Mouse (Mus musculus): ENCODE measurements around the gene Glycam1. TPM values are rescaled to one million over a fixed set of nuclear protein-coding genes. Genes with fewer than 3 reads are reported as not detected.

Glycam1 gene
- polyA plus RNA-seq, 1 experiment, result not detected

DNA sequence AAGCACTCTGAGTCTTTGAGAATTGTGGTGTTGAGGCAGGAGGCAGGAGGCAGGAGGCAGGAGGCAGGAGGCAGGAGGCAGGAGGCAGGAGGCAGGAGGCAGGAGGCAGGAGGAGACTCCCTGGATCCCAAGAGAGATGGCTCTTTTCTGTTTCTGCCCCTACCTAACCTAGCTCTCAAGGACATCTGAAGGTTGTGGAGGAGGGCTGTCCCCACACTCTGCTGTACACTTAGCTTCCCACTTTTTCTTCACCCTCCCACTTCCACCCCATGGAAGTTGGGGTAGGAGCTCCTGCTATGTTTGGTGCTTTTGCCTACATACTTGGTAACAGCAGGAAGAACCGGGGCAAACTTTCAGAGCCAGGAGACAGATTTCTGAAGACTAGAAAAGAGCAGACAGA lies 29.1 kb downstream of the Glycam1 start:
- Histone ChIP-seq H3K4me3 (ENCODE audit: control insufficient read depth, low read depth, low read length) (no peak overlapping the region), H3K27me3 (ENCODE audit: control insufficient read depth, insufficient read depth, low read length) (no peaks in the 10 kb centered on the region), H3K4me1 (ENCODE audit: control insufficient read depth, insufficient read depth, low read length) (peaks cover 6% of the 10 kb centered on the region; the same call in 1 of the 2 replicates), H3K36me3 (ENCODE audit: control insufficient read depth, insufficient read depth, low read length) (no peaks in the 10 kb centered on the region), H3K27ac (ENCODE audit: control insufficient read depth, insufficient read depth, low read depth, low read length) (no peak overlapping the region)
- TF ChIP-seq CTCF (IDR thresholded peaks at IDR 0.05; ENCODE audit: control insufficient read depth, insufficient read depth, insufficient replicate concordance, low read depth, low read length), result no peak
- TF ChIP-seq POLR2A (IDR thresholded peaks at IDR 0.05; ENCODE audit: control insufficient read depth, low read depth, low read length), result no peak

- Histone ChIP-seq H3K27ac (ENCODE audit: control insufficient read depth, insufficient read depth, low read depth, low read length) (no peak overlapping the region), H3K27me3 (ENCODE audit: control insufficient read depth, insufficient read depth, low read length) (no peaks in the 10 kb centered on the region), H3K4me3 (ENCODE audit: control insufficient read depth, low read depth, low read length) (no peak overlapping the region), H3K4me1 (ENCODE audit: control insufficient read depth, insufficient read depth, low read length) (peaks cover 6% of the 10 kb centered on the region; the same call in 1 of the 2 replicates), H3K36me3 (ENCODE audit: control insufficient read depth, insufficient read depth, low read length) (no peaks in the 10 kb centered on the region)
- TF ChIP-seq CTCF (IDR thresholded peaks at IDR 0.05; ENCODE audit: control insufficient read depth, insufficient read depth, insufficient replicate concordance, low read depth, low read length) (no peak), POLR2A (IDR thresholded peaks at IDR 0.05; ENCODE audit: control insufficient read depth, low read depth, low read length) (no peak)
Observed at GRCm38 (mm10) chr15:103535030-103535429, 29.9 kb downstream of the Glycam1 start.

DNA sequence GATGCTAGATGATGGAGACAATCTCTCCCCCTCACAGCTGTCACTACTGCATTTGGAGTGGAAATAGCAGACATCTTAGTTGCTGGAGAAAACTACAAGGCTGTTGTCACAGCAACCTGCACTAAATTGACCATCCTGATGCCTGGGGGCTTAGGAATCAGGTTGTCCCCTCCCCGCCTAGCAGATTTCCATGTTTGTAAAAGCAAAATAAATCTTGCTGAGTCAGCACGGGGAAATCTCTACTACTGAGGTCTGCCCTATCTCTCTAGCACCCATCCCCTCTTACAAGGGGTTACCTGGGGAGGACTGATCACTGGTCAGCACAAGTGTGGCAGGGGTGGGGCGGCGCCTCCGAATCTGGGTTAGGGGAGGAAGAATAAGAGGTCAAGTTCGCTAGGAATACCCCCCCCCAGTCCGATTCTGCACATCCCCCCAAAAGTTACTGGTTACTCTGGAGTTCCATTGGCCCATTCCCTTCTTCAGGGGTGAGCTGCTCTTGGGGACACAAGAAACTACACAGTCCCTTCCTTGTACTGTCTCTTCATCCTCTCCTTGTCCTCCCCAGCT lies 30.7 kb downstream of the Glycam1 start:
- Histone ChIP-seq H3K4me1 (ENCODE audit: control insufficient read depth, insufficient read depth, low read length) (peaks cover 6% of the 10 kb centered on the region; the same call in 1 of the 2 replicates), H3K36me3 (ENCODE audit: control insufficient read depth, insufficient read depth, low read length) (no peaks in the 10 kb centered on the region), H3K27ac (ENCODE audit: control insufficient read depth, insufficient read depth, low read depth, low read length) (no peak overlapping the region), H3K4me3 (ENCODE audit: control insufficient read depth, low read depth, low read length) (no peak overlapping the region), H3K27me3 (ENCODE audit: control insufficient read depth, insufficient read depth, low read length) (no peaks in the 10 kb centered on the region)
- TF ChIP-seq CTCF (IDR thresholded peaks at IDR 0.05; ENCODE audit: control insufficient read depth, insufficient read depth, insufficient replicate concordance, low read depth, low read length) (no peak), POLR2A (IDR thresholded peaks at IDR 0.05; ENCODE audit: control insufficient read depth, low read depth, low read length) (no peak)

DNA sequence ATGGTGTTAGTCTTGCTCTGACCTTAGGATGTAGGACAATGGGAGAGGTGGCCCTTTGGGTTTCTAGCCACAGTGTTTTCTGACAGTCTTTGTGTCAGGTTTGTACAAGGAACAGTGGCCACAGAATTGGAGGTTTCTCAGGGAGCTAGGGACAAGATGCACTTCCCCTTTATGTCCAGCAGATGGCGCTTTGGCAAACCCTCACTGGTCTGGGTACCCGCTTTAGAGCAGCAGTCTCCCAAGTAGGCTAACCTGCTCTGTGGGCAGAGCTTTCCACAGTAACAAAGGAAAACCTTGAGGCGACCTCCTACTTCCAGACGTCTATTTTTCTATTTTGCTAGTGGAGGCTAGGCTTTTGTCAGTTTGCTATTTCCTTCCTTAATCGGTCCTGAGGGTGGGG lies 34.5 kb downstream of the Glycam1 start:
- H3K27me3 ChIP-seq (ENCODE audit: control insufficient read depth, insufficient read depth, low read length), result no peaks in the 10 kb centered on the region
- no peaks in the 10 kb centered on the region for H3K4me1 ChIP-seq (ENCODE audit: control insufficient read depth, insufficient read depth, low read length)
- TF ChIP-seq CTCF (IDR thresholded peaks at IDR 0.05; ENCODE audit: control insufficient read depth, insufficient read depth, insufficient replicate concordance, low read depth, low read length) (peak; percentile 95), POLR2A (IDR thresholded peaks at IDR 0.05; ENCODE audit: control insufficient read depth, low read depth, low read length) (no peak)
- H3K4me3 ChIP-seq (ENCODE audit: control insufficient read depth, low read depth, low read length), result no peak overlapping the region
- no peaks in the 10 kb centered on the region for H3K36me3 ChIP-seq (ENCODE audit: control insufficient read depth, insufficient read depth, low read length)
- no peak overlapping the region for H3K27ac ChIP-seq (ENCODE audit: control insufficient read depth, insufficient read depth, low read depth, low read length)

DNA sequence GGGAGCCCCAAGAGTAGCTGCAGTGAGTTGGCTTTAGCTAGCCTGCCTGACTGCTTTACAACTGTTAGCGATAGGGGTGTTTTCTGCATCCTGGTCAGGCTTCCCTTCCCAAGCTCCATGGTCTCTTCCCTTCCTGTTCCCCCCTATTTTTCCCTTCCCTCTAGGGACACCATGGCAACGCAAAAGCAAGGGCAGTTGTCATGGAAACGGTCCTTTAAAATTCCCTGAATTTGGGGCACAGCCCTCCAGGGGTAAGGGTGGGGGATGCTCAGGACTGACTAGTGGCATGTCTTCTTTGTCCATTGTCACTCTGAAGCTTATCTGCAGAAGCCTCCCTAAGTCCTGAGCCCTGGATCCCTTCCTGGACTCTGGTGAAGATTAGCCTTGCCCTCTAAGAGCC lies 41.7 kb downstream of the Glycam1 start:
- no peak overlapping the region for H3K4me3 ChIP-seq (ENCODE audit: control insufficient read depth, low read depth, low read length)
- H3K27ac ChIP-seq (ENCODE audit: control insufficient read depth, insufficient read depth, low read depth, low read length), result no peak overlapping the region
- H3K27me3 ChIP-seq (ENCODE audit: control insufficient read depth, insufficient read depth, low read length), result no peaks in the 10 kb centered on the region
- H3K4me1 ChIP-seq (ENCODE audit: control insufficient read depth, insufficient read depth, low read length), result no peaks in the 10 kb centered on the region
- TF ChIP-seq POLR2A (IDR thresholded peaks at IDR 0.05; ENCODE audit: control insufficient read depth, low read depth, low read length) (no peak), CTCF (IDR thresholded peaks at IDR 0.05; ENCODE audit: control insufficient read depth, insufficient read depth, insufficient replicate concordance, low read depth, low read length) (no peak)
- H3K36me3 ChIP-seq (ENCODE audit: control insufficient read depth, insufficient read depth, low read length), result no peaks in the 10 kb centered on the region

DNA sequence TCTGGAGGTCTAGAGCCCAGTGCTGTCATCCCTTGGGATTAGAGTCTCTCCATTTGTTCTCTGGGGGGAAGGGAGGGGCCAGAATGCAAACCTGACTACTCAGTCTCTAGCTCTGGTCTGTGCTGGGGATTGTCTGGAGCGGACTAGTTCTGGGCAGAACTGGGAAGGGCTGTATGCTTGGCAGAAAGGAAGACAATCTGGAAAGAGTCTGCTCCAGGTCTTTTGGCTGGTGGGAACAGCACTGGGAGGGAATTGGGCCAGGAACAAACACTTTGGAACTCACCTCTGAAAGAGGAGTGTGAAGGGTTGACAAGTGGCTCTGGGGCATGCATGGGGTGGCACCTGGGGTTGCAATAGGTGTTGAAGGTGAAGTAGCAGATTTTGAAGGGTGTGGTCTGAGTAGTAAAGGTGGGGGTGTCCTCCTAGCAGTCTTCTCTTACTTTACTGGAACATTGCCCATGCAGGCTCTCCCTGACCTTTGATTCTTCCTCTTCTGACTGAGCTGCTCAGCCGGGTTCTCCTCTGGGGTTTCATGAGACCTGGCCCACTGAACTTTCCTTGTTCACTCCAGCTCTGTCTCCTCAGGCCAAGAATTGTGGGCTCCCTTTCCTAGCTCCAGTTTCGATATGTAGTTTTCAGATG lies 42.3 kb downstream of the Glycam1 start:
- H3K27ac ChIP-seq (ENCODE audit: control insufficient read depth, insufficient read depth, low read depth, low read length), result no peak overlapping the region
- no peaks in the 10 kb centered on the region for H3K36me3 ChIP-seq (ENCODE audit: control insufficient read depth, insufficient read depth, low read length)
- no peaks in the 10 kb centered on the region for H3K27me3 ChIP-seq (ENCODE audit: control insufficient read depth, insufficient read depth, low read length)
- H3K4me3 ChIP-seq (ENCODE audit: control insufficient read depth, low read depth, low read length), result no peak overlapping the region
- TF ChIP-seq POLR2A (IDR thresholded peaks at IDR 0.05; ENCODE audit: control insufficient read depth, low read depth, low read length), result no peak
- no peak for TF ChIP-seq CTCF (IDR thresholded peaks at IDR 0.05; ENCODE audit: control insufficient read depth, insufficient read depth, insufficient replicate concordance, low read depth, low read length)
- H3K4me1 ChIP-seq (ENCODE audit: control insufficient read depth, insufficient read depth, low read length), result no peaks in the 10 kb centered on the region

DNA sequence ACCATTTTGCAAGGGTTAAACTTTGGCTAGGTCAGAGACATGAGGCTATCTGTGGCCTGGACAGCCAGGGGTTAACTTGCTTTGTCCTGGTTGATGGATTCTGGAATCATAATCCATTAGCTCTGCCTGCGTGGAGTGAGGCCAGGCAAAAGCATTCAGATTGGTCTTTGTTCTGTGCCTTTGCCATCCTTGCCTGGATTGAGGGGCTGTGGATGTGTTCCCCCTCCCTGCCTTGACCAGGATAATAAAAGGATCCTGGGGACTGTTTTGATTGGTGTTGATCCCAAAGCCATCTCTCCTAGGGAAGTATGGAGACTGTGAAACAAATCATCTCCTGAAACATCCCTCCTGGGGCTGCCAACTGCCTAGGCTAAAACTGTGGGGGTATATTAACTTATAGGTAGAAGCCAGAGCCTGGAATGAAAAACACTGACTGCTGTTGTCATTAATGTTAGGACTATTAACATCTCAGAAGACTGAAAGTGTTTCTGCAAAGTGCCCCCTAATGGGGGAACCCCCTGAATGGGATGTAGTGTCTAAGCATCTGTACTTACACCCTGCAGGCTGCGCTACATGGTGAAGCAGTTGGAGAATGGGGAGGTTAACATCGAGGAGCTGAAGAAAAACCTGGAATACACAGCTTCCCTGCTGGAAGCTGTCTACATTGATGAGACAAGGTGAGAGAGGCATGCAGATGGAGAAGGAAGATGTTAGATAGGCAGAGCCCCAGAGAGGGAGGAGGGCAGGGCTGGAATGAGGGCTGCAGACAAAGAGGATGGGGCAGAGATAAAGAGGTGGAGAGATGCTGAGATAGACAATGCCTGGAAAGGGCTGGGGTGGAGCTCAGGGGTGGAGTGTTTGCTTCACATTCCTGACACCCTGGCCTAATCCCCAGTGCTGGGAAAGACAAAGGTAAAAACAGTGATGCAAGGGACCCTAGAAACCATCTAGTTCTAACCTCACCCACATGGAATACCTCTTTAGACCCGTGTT lies 45.2 kb downstream of the Glycam1 start:
- no peaks in the 10 kb centered on the region for H3K36me3 ChIP-seq (ENCODE audit: control insufficient read depth, insufficient read depth, low read length)
- no peak overlapping the region for H3K4me3 ChIP-seq (ENCODE audit: control insufficient read depth, low read depth, low read length)
- no peak overlapping the region for H3K27ac ChIP-seq (ENCODE audit: control insufficient read depth, insufficient read depth, low read depth, low read length)
- 0 out of 2 replicates have a peak, but pooled peaks cover 2% of the 10 kb centered on the region for H3K4me1 ChIP-seq (ENCODE audit: control insufficient read depth, insufficient read depth, low read length)
- no peaks in the 10 kb centered on the region for H3K27me3 ChIP-seq (ENCODE audit: control insufficient read depth, insufficient read depth, low read length)
- TF ChIP-seq CTCF (IDR thresholded peaks at IDR 0.05; ENCODE audit: control insufficient read depth, insufficient read depth, insufficient replicate concordance, low read depth, low read length) (no peak), POLR2A (IDR thresholded peaks at IDR 0.05; ENCODE audit: control insufficient read depth, low read depth, low read length) (no peak)
